10 mouse cellular contexts compared by ENCODE assay signal in the genomic region with DNA sequence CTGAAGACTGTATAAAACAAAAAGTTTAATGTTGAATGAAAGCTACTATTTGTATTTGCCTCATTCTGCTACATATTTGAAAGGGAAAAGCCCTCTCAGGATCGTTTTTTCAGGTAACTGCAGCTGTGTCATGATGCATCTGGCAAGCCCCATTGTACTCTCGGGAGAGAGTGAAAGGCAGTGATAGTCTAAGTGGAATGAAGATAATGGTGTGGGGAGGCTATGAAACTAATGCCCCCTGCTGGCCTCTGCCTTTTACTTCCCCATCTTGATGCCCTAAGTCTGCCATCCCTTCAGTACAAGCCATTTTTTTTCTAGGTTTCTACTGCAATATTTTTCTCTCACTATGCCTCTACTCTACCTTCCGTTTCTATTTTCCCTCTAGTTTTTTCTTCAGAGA.
A peak's percentile ranks its signal among the peaks of the same experiment; 100 is the strongest.
DNase-seq lines count a peak whose midpoint lies in the region; ATAC-seq lines count a peak whose summit lies in the region.
"Had no signal": no experiment of that assay in that cellular context is flagged by ENCODE, and none has a peak within 500 bp of the region (broad histone marks: within the 10 kb centered on the region; RNA-seq: fewer than 3 reads in every experiment).

No protein-coding gene starts in this region.

- H3K9me3 ChIP-seq in liver, embryonic 11.5 days (ENCODE audit: control insufficient read depth, low read length) = no peaks in the 10 kb centered on the region
- H3K9me3 ChIP-seq: limb, embryonic 12.5 days had no signal

- 39% methylated on average over 3 of the region's 3 CpGs for WGBS in liver, embryonic 11.5 days

- no peak overlapping the region for H3K27ac ChIP-seq in liver, embryonic 11.5 days (ENCODE audit: low read depth, low read length)
- H3K27ac ChIP-seq: limb, embryonic 12.5 days had no signal

- H3K9ac ChIP-seq in liver, embryonic 11.5 days (ENCODE audit: low read depth, low read length) = no peak overlapping the region
- H3K9ac ChIP-seq: limb, embryonic 12.5 days had no signal

- H3K4me2 ChIP-seq in liver, embryonic 11.5 days = no peak overlapping the region
- H3K4me2 ChIP-seq: limb, embryonic 12.5 days had no signal

- no peaks in the 10 kb centered on the region for H3K27me3 ChIP-seq in liver, embryonic 11.5 days (replicated peaks; ENCODE audit: control insufficient read depth, insufficient read depth, low read length)
- H3K27me3 ChIP-seq: limb, embryonic 12.5 days had no signal

- no peaks in the 10 kb centered on the region for H3K4me1 ChIP-seq in liver, embryonic 11.5 days (replicated peaks; ENCODE audit: control insufficient read depth, insufficient read depth, low read length)
- H3K4me1 ChIP-seq: limb, embryonic 12.5 days had no signal

- H3K36me3 ChIP-seq in liver, embryonic 11.5 days (ENCODE audit: control insufficient read depth, insufficient read depth, low read length) = no peaks in the 10 kb centered on the region

- DNase-seq in liver (peak; percentile 42), ZHBTc4 (ENCODE audit: low read depth, low spot score) (peak; percentile 49)
- no peak for DNase-seq in liver, embryonic 11.5 days (ENCODE audit: low spot score)
- peak; percentile 48 for DNase-seq in retina, embryonic 14.5 days (ENCODE audit: low spot score)
- no peak for DNase-seq in right cerebral cortex, postnatal 25 days
- DNase-seq in layer of hippocampus, postnatal 25 days (ENCODE audit: extremely low spot score in 1 of 2, low spot score in 1 of 2) = no peak
- no peak for DNase-seq in ovary, adult 18-20 months (ENCODE audit: low spot score)

- H3K4me3 ChIP-seq in liver, embryonic 11.5 days (ENCODE audit: low read depth, low read length) = no peak overlapping the region
- H3K4me3 ChIP-seq: erythroblast, embryonic 14.5 days; limb, embryonic 12.5 days had no signal

- ATAC-seq in liver, embryonic 11.5 days (replicated peaks; ENCODE audit: low FRiP score) = no peak
- peak; percentile 42 to 64; a peak in 2 of 4 replicates for ATAC-seq in hematopoietic stem cell, adult 5-6 weeks (replicated peaks in 1 of 2; ENCODE audit: insufficient read depth in 1 of 2, low FRiP score in 2 of 2, low TSS enrichment in 1 of 2, low read depth in 1 of 2, poor library complexity in 2 of 2, severe bottlenecking in 2 of 2)

Comparison
In these comparisons a context has a peak if more than half of its experiments do, and no peak if none do; other contexts are left out.
1. DNase-seq: peak in liver (single experiment), ZHBTc4 (single experiment) and retina, embryonic 14.5 days (single experiment); none in liver, embryonic 11.5 days (single experiment), right cerebral cortex, postnatal 25 days (single experiment), layer of hippocampus, postnatal 25 days (0 of 2) and ovary, adult 18-20 months (single experiment).